Mouse (Mus musculus) left cerebral cortex, postnatal 14 days (tissue): ENCODE data around the gene Colq. TPM values are rescaled to one million over a fixed set of nuclear protein-coding genes. Genes with fewer than 3 reads are reported as not detected.
"Not testable (repeated sequence)": the region's sequence is repeated elsewhere in the genome, so short reads cannot be mapped to it uniquely, and the experiment has no call there.

ENCODE experiments used
- DNase-seq, 2 experiments: peaks; one replicate each; pipeline ENCODE4 v3.0.0; 2021 to 2022; ENCODE audit warnings: low spot score in 2 of 2, mixed read lengths in 1 of 2
- intact Hi-C: fragments of 180-260 bp; cut with DNase I; formaldehyde crosslinking; loops from one replicate; pipeline ENCODE4 v1.15.1; 2025
- long read RNA-seq, 2 experiments: library from polyadenylated mRNA; stranded (forward); transcript quantifications; one replicate each; pipeline ENCODE4 v2.0.0; 2021
- total RNA-seq, 2 experiments: library from RNA; stranded (reverse); gene quantifications; 2 replicates each; pipeline ENCODE4 v1.2.3; 2021

The Colq gene
- 1 to 10 TPM; 2.9 to 3.1 TPM for total RNA-seq
- long read RNA-seq, experiment 1, transcript Colq-201 (17 exons, 2,837 nt), result major isoform, 7 of 8 reads
- long read RNA-seq, experiment 1, partial matches to known transcripts, result 0 of 8 reads
- long read RNA-seq, experiment 1, other reads (novel, unspliced or antisense), result 1 of 8 reads
- long read RNA-seq, experiment 2, partial matches to known transcripts, result 1 of 5 reads
- long read RNA-seq, experiment 2, other reads (novel, unspliced or antisense), result 0 of 5 reads

GRCm38 (mm10) chr14:31591243-31591642, at the start of gene Colq:
TSS of gene Colq (minus strand) at chr14:31591343.
- intact Hi-C loops, result no loop called here
- no peak for DNase-seq

GRCm38 (mm10) chr14:31640346-31640889, 49.3 kb upstream of the Colq start, which contains the start of gene Gm49387:
TSS of gene Gm49387 (minus strand) at chr14:31640878.
- intact Hi-C loops, result no loop called here
- no peak for DNase-seq

- intact Hi-C loops, result no loop called here
- no peak for DNase-seq
These were observed 39.5 kb upstream of the Colq start for GRCm38 (mm10) chr14:31630677-31631076.

- DNase-seq, result peak; percentile 57 to 68
- intact Hi-C loops, result no loop called here
These were observed 31.6 kb upstream of the Colq start for GRCm38 (mm10) chr14:31622748-31623147.

- intact Hi-C loops, result no loop called here
- DNase-seq, result no peak
These were observed 29.6 kb upstream of the Colq start for GRCm38 (mm10) chr14:31620591-31621223.

GRCm38 (mm10) chr14:31617997-31618396, 26.9 kb upstream of the Colq start:
- intact Hi-C loops, result no loop called here
- no peak for DNase-seq

GRCm38 (mm10) chr14:31617204-31617603, 26.1 kb upstream of the Colq start:
- intact Hi-C loops, result no loop called here
- DNase-seq, result peak; percentile 27 to 38

- no peak for DNase-seq
- intact Hi-C loops, result no loop called here
These were observed 22.5 kb upstream of the Colq start for GRCm38 (mm10) chr14:31613671-31614070.

- no peak for DNase-seq
- intact Hi-C loops, result no loop called here
These were observed 20.8 kb upstream of the Colq start for GRCm38 (mm10) chr14:31611986-31612385.

- intact Hi-C loops, result no loop called here
- no peak for DNase-seq
These were observed 14.4 kb upstream of the Colq start for GRCm38 (mm10) chr14:31605514-31605913.

- no peak for DNase-seq
- intact Hi-C loops, result loop anchor here (5.0 kb wide), 1 partner anchor 83 kb away; no protein-coding TSS in a partner anchor
These were observed 13.8 kb upstream of the Colq start for GRCm38 (mm10) chr14:31604916-31605315.

- DNase-seq, result not testable (repeated sequence)
- intact Hi-C loops, result loop anchor here (5.0 kb wide), 1 partner anchor 80 kb away; no protein-coding TSS in a partner anchor
These were observed 11.5 kb upstream of the Colq start for GRCm38 (mm10) chr14:31602616-31602979.

- intact Hi-C loops, result loop anchor here (5.0 kb wide), 1 partner anchor 80 kb away; no protein-coding TSS in a partner anchor
- no peak for DNase-seq
These were observed 10.9 kb upstream of the Colq start for GRCm38 (mm10) chr14:31601908-31602615.

GRCm38 (mm10) chr14:31597446-31597845, 6.3 kb upstream of the Colq start:
- no peak for DNase-seq
- intact Hi-C loops, result no loop called here

GRCm38 (mm10) chr14:31596408-31596807, 5.3 kb upstream of the Colq start:
- DNase-seq, result no peak
- intact Hi-C loops, result no loop called here

GRCm38 (mm10) chr14:31594693-31595092, 3.5 kb upstream of the Colq start:
- intact Hi-C loops, result no loop called here
- DNase-seq, result no peak

- intact Hi-C loops, result no loop called here
- DNase-seq, result no peak
These were observed 1.9 kb upstream of the Colq start for GRCm38 (mm10) chr14:31593036-31593435.

GRCm38 (mm10) chr14:31586451-31586850, 4.7 kb downstream of the Colq start:
- no peak for DNase-seq
- intact Hi-C loops, result no loop called here

- no peak for DNase-seq
- intact Hi-C loops, result no loop called here
These were observed 8.1 kb downstream of the Colq start for GRCm38 (mm10) chr14:31583082-31583481.
